Mouse (Mus musculus) liver, adult 2 months (tissue): ENCODE results near the gene Cfap45.

Experiments used
- CTCF ChIP-seq: fragments of 200-500 bp; IDR thresholded peaks from 2 replicates; pipeline ENCODE4 v1.5.1; 2011; ENCODE audit warnings: low read depth, low read length, control low read depth
- POLR2A ChIP-seq: fragments of 200-500 bp; IDR thresholded peaks from 2 replicates; pipeline ENCODE4 v1.6.1; 2011; ENCODE audit warnings: low read length, control low read depth; ENCODE audit not compliant: insufficient read depth; ENCODE audit errors: extremely low read depth

DNA sequence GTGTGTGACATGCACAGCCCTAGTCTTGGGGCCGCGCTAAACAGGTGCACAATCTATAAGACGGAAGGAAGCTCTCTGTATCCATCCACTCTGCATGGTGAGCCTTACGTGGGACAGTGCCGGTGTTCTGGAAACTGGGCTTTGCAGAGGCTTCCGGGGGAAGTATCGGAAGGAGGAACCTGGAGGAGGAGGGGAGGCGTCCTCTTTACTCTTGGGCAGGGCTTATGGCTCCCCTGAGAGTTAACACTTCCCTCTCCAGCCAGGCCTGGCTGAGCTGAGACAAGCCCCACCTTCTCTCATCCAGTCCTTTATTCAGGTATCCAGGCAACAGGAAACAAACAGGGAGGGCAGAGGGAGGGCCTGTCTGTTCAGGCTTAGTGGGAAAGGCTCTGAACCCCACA lies 29.9 kb downstream of the Cfap45 start:
- TF ChIP-seq CTCF (no peak), POLR2A (no peak)
